17 mouse cellular contexts compared by ENCODE assay signal in the genomic region with DNA sequence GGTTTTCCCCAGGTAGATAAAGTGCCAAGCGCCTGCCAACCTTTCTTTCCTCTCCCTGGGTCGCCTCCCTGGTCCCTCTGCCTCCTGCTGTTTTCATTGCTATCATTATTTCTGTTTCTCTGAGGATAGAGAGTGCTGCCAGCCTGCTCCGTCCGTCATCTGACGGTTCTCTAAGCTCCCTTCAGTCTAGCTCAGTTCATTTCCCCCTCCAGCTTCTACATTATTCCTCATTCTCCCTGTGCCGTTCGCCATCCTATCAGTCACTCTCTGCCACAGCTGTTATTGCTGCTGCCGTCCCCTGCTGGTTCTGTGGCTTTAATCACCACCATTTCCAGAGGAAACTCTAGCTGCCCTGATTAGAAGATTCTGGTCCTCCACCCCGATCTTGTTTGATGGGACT.
DNase-seq lines count a peak whose midpoint lies in the region; ATAC-seq lines count a peak whose summit lies in the region.
"Had no signal": no experiment of that assay in that cellular context is flagged by ENCODE, and none has a peak within 500 bp of the region (broad histone marks: within the 10 kb centered on the region; RNA-seq: fewer than 3 reads in every experiment).

No protein-coding gene starts in this region.

- 32% methylated on average over 9 of the region's 9 CpGs for whole genome bisulfite sequencing in forebrain, embryonic 14.5 days
- 39% methylated on average over 9 of the region's 9 CpGs for WGBS in forebrain, embryonic 13.5 days
- WGBS in heart, embryonic 15.5 days: 17% methylated on average over 9 of the region's 9 CpGs
- 29% methylated on average over 9 of the region's 9 CpGs for WGBS in midbrain, embryonic 15.5 days
- WGBS in midbrain, embryonic 11.5 days: 51% methylated on average over 9 of the region's 9 CpGs
- 16% methylated on average over 9 of the region's 9 CpGs for WGBS in neural tube, embryonic 13.5 days

- H3K27me3 ChIP-seq in forebrain, embryonic 14.5 days (replicated peaks; ENCODE audit: control insufficient read depth, insufficient read depth, low read length): no peaks in the 10 kb centered on the region
- H3K27me3 ChIP-seq in forebrain, embryonic 13.5 days: no peaks in the 10 kb centered on the region
- H3K27me3 ChIP-seq in heart, embryonic 15.5 days: no peaks in the 10 kb centered on the region; the same call in 1 of the 2 replicates
- H3K27me3 ChIP-seq in midbrain, embryonic 15.5 days (replicated peaks): no peaks in the 10 kb centered on the region
- H3K27me3 ChIP-seq in midbrain, embryonic 11.5 days (ENCODE audit: control insufficient read depth, insufficient read depth, low read length): no peaks in the 10 kb centered on the region
- H3K27me3 ChIP-seq in neural tube, embryonic 13.5 days: no peaks in the 10 kb centered on the region
- H3K27me3 ChIP-seq: liver, embryonic 13.5 days; lung, embryonic 15.5 days had no signal

- DNase-seq in forebrain, embryonic 14.5 days (ENCODE audit: low spot score): peak; percentile 10
- no peak for DNase-seq in heart, postnatal 25 days (ENCODE audit: low spot score)
- no peak for DNase-seq in midbrain, embryonic 11.5 days (ENCODE audit: low spot score, missing footprints)
- no peak for DNase-seq in left cerebral cortex, adult 11 months (ENCODE audit: low spot score)
- DNase-seq: gastrocnemius, adult 2 months; kidney, adult 9 months; kidney, postnatal 4 days; left cerebral cortex, postnatal 4 days; liver, embryonic 13.5 days; spleen, adult 18-20 months; thymus, adult 18-20 months had no signal

- H3K4me2 ChIP-seq in forebrain, embryonic 14.5 days (ENCODE audit: low read length): no peak overlapping the region
- H3K4me2 ChIP-seq in forebrain, embryonic 13.5 days: no peak overlapping the region
- 0 out of 2 replicates have a peak overlapping the region, but pooled peaks have one; percentile 3 for H3K4me2 ChIP-seq in heart, embryonic 15.5 days
- no peak overlapping the region for H3K4me2 ChIP-seq in midbrain, embryonic 15.5 days
- no peak overlapping the region for H3K4me2 ChIP-seq in midbrain, embryonic 11.5 days
- peak overlapping the region; percentile 28 for H3K4me2 ChIP-seq in neural tube, embryonic 13.5 days
- H3K4me2 ChIP-seq: liver, embryonic 13.5 days; lung, embryonic 15.5 days had no signal

- no peak overlapping the region for H3K27ac ChIP-seq in forebrain, embryonic 14.5 days (ENCODE audit: low read depth, low read length)
- H3K27ac ChIP-seq in forebrain, embryonic 13.5 days: no peak overlapping the region
- no peak overlapping the region for H3K27ac ChIP-seq in heart, embryonic 15.5 days
- 0 out of 2 replicates have a peak overlapping the region, but pooled peaks have one; percentile 0 for H3K27ac ChIP-seq in midbrain, embryonic 15.5 days
- H3K27ac ChIP-seq in midbrain, embryonic 11.5 days (ENCODE audit: low read depth, low read length): no peak overlapping the region
- peak overlapping the region; percentile 34 for H3K27ac ChIP-seq in neural tube, embryonic 13.5 days (replicated peaks)
- H3K27ac ChIP-seq: gastrocnemius, adult 2 months; liver, embryonic 13.5 days; lung, embryonic 15.5 days had no signal

- no peak for ATAC-seq in forebrain, embryonic 14.5 days
- ATAC-seq in forebrain, embryonic 13.5 days: no peak
- no peak for ATAC-seq in heart, embryonic 15.5 days (replicated peaks; ENCODE audit: insufficient number of reproducible peaks, insufficient read depth, low FRiP score, low read depth)
- ATAC-seq in midbrain, embryonic 15.5 days (replicated peaks): 0 out of 2 replicates have a peak, but pooled peaks have one; percentile 48
- ATAC-seq in midbrain, embryonic 11.5 days (ENCODE audit: low FRiP score): no peak
- ATAC-seq in neural tube, embryonic 13.5 days (ENCODE audit: low read depth): peak; percentile 56; the same call in 1 of the 2 replicates
- ATAC-seq: inflammation-experienced regulatory T-cells, adult 6 months had no signal

- no peaks in the 10 kb centered on the region for H3K9me3 ChIP-seq in forebrain, embryonic 14.5 days (replicated peaks; ENCODE audit: control insufficient read depth, low read length)
- H3K9me3 ChIP-seq in forebrain, embryonic 13.5 days (replicated peaks): no peaks in the 10 kb centered on the region
- no peaks in the 10 kb centered on the region for H3K9me3 ChIP-seq in heart, embryonic 15.5 days (replicated peaks)
- no peaks in the 10 kb centered on the region for H3K9me3 ChIP-seq in midbrain, embryonic 15.5 days
- no peaks in the 10 kb centered on the region for H3K9me3 ChIP-seq in midbrain, embryonic 11.5 days (ENCODE audit: control insufficient read depth, low read length)
- H3K9me3 ChIP-seq in neural tube, embryonic 13.5 days: no peaks in the 10 kb centered on the region
- H3K9me3 ChIP-seq: liver, embryonic 13.5 days; lung, embryonic 15.5 days had no signal

- intact Hi-C loops in heart, postnatal 25 days (cut with DNase I): no loop called here

- H3K4me1 ChIP-seq in forebrain, embryonic 14.5 days (ENCODE audit: control insufficient read depth, insufficient read depth, low read length): no peaks in the 10 kb centered on the region
- H3K4me1 ChIP-seq in forebrain, embryonic 13.5 days: 0 out of 2 replicates have a peak, but pooled peaks cover 8% of the 10 kb centered on the region
- H3K4me1 ChIP-seq in heart, embryonic 15.5 days (replicated peaks): no peaks in the 10 kb centered on the region
- no peaks in the 10 kb centered on the region for H3K4me1 ChIP-seq in midbrain, embryonic 15.5 days
- H3K4me1 ChIP-seq in midbrain, embryonic 11.5 days (ENCODE audit: control insufficient read depth, insufficient read depth, low read length): no peaks in the 10 kb centered on the region
- peaks cover 12% of the 10 kb centered on the region for H3K4me1 ChIP-seq in neural tube, embryonic 13.5 days (replicated peaks)
- H3K4me1 ChIP-seq: liver, embryonic 13.5 days; lung, embryonic 15.5 days had no signal

- H3K36me3 ChIP-seq in forebrain, embryonic 14.5 days (ENCODE audit: control insufficient read depth, insufficient read depth, low read length): no peaks in the 10 kb centered on the region
- no peaks in the 10 kb centered on the region for H3K36me3 ChIP-seq in forebrain, embryonic 13.5 days (ENCODE audit: poor library complexity, severe bottlenecking)
- H3K36me3 ChIP-seq in heart, embryonic 15.5 days: no peaks in the 10 kb centered on the region
- H3K36me3 ChIP-seq in midbrain, embryonic 15.5 days (replicated peaks): no peaks in the 10 kb centered on the region
- no peaks in the 10 kb centered on the region for H3K36me3 ChIP-seq in midbrain, embryonic 11.5 days (ENCODE audit: control insufficient read depth, insufficient read depth, low read length)
- no peaks in the 10 kb centered on the region for H3K36me3 ChIP-seq in neural tube, embryonic 13.5 days
- H3K36me3 ChIP-seq: liver, embryonic 13.5 days; lung, embryonic 15.5 days had no signal

- no peak overlapping the region for H3K9ac ChIP-seq in forebrain, embryonic 14.5 days (ENCODE audit: low read length)
- no peak overlapping the region for H3K9ac ChIP-seq in forebrain, embryonic 13.5 days
- H3K9ac ChIP-seq in heart, embryonic 15.5 days: no peak overlapping the region
- H3K9ac ChIP-seq in midbrain, embryonic 15.5 days: no peak overlapping the region
- H3K9ac ChIP-seq in midbrain, embryonic 11.5 days (ENCODE audit: low read length): no peak overlapping the region
- no peak overlapping the region for H3K9ac ChIP-seq in neural tube, embryonic 13.5 days
- H3K9ac ChIP-seq: liver, embryonic 13.5 days; lung, embryonic 15.5 days had no signal

- no peak overlapping the region for H3K4me3 ChIP-seq in forebrain, embryonic 14.5 days (ENCODE audit: low read depth, low read length)
- H3K4me3 ChIP-seq in forebrain, embryonic 13.5 days: no peak overlapping the region
- H3K4me3 ChIP-seq in heart, embryonic 15.5 days: no peak overlapping the region
- no peak overlapping the region for H3K4me3 ChIP-seq in midbrain, embryonic 15.5 days
- H3K4me3 ChIP-seq in midbrain, embryonic 11.5 days (ENCODE audit: low read depth, low read length): no peak overlapping the region
- no peak overlapping the region for H3K4me3 ChIP-seq in neural tube, embryonic 13.5 days
- H3K4me3 ChIP-seq: gastrocnemius, adult 2 months; liver, embryonic 13.5 days; lung, embryonic 15.5 days had no signal

Comparison
In these comparisons a context has a peak if more than half of its experiments do, and no peak if none do; other contexts are left out.
1. ATAC-seq: peak in midbrain, embryonic 15.5 days (single experiment) and neural tube, embryonic 13.5 days (single experiment); none in forebrain, embryonic 14.5 days (single experiment), forebrain, embryonic 13.5 days (single experiment), heart, embryonic 15.5 days (single experiment) and midbrain, embryonic 11.5 days (single experiment).
2. H3K27ac ChIP-seq: peak in midbrain, embryonic 15.5 days (single experiment) and neural tube, embryonic 13.5 days (single experiment); none in forebrain, embryonic 14.5 days (single experiment), forebrain, embryonic 13.5 days (single experiment), heart, embryonic 15.5 days (single experiment) and midbrain, embryonic 11.5 days (single experiment).
3. H3K4me2 ChIP-seq: peak in heart, embryonic 15.5 days (single experiment) and neural tube, embryonic 13.5 days (single experiment); none in forebrain, embryonic 14.5 days (single experiment), forebrain, embryonic 13.5 days (single experiment), midbrain, embryonic 15.5 days (single experiment) and midbrain, embryonic 11.5 days (single experiment).